ENCODE assay signal across 9 mouse cellular contexts in genomic region chr5:36835933-36836332, GRCm38 (mm10). TPM values are rescaled to one million over a fixed set of nuclear protein-coding genes. Genes with fewer than 3 reads are reported as not detected.
DNase-seq lines count a peak whose midpoint lies in the region; ATAC-seq lines count a peak whose summit lies in the region.
"Had no signal": no experiment of that assay in that cellular context is flagged by ENCODE, and none has a peak within 500 bp of the region (broad histone marks: within the 10 kb centered on the region; RNA-seq: fewer than 3 reads in every experiment).

No protein-coding gene starts in this region.

- no peak overlapping the region for H3K27ac ChIP-seq in kidney, embryonic 14.5 days (ENCODE audit: low read depth, low read length)
- no peak overlapping the region for H3K27ac ChIP-seq in embryonic facial prominence, embryonic 11.5 days (replicated peaks; ENCODE audit: low read depth, low read length)
- H3K27ac ChIP-seq in liver, embryonic 11.5 days (ENCODE audit: low read depth, low read length): no peak overlapping the region
- H3K27ac ChIP-seq in neural tube, embryonic 13.5 days (replicated peaks): no peak overlapping the region
- H3K27ac ChIP-seq: stomach, embryonic 15.5 days had no signal

- DNase-seq in kidney, adult 18-20 months: peak; percentile 57
- peak; percentile 53 to 66 for DNase-seq in adrenal gland, postnatal 4 days (ENCODE audit: low spot score in 2 of 2)
- DNase-seq in embryonic facial prominence, embryonic 11.5 days (ENCODE audit: low spot score): peak; percentile 83
- peak; percentile 82 for DNase-seq in induced T-regulatory cell, adult 2 months (ENCODE audit: low read depth)
- peak; percentile 58 for DNase-seq in liver, embryonic 11.5 days (ENCODE audit: low spot score)
- DNase-seq in testis, postnatal 10 days (ENCODE audit: low spot score): peak; percentile 89

- no peaks in the 10 kb centered on the region for H3K27me3 ChIP-seq in kidney, embryonic 14.5 days (ENCODE audit: control insufficient read depth, insufficient read depth, low read length)
- no peaks in the 10 kb centered on the region for H3K27me3 ChIP-seq in embryonic facial prominence, embryonic 11.5 days (ENCODE audit: control insufficient read depth, insufficient read depth, low read length)
- H3K27me3 ChIP-seq in liver, embryonic 11.5 days (replicated peaks; ENCODE audit: control insufficient read depth, insufficient read depth, low read length): no peaks in the 10 kb centered on the region
- H3K27me3 ChIP-seq in neural tube, embryonic 13.5 days: no peaks in the 10 kb centered on the region
- H3K27me3 ChIP-seq: stomach, embryonic 15.5 days had no signal

- no peak overlapping the region for H3K9ac ChIP-seq in kidney, embryonic 14.5 days (ENCODE audit: low read depth, low read length)
- H3K9ac ChIP-seq in embryonic facial prominence, embryonic 11.5 days (replicated peaks; ENCODE audit: low read length): no peak overlapping the region
- no peak overlapping the region for H3K9ac ChIP-seq in liver, embryonic 11.5 days (ENCODE audit: low read depth, low read length)
- no peak overlapping the region for H3K9ac ChIP-seq in neural tube, embryonic 13.5 days
- H3K9ac ChIP-seq: stomach, embryonic 15.5 days had no signal

- ATAC-seq in kidney, embryonic 14.5 days (ENCODE audit: low FRiP score, low TSS enrichment): no peak
- ATAC-seq in embryonic facial prominence, embryonic 11.5 days (replicated peaks; ENCODE audit: insufficient number of reproducible peaks, low FRiP score, low TSS enrichment, low read depth): no peak
- ATAC-seq in liver, embryonic 11.5 days (replicated peaks; ENCODE audit: low FRiP score): no peak
- 0 out of 2 replicates have a peak, but pooled peaks have one; percentile 75 for ATAC-seq in neural tube, embryonic 13.5 days (ENCODE audit: low read depth)

- no peaks in the 10 kb centered on the region for H3K9me3 ChIP-seq in kidney, embryonic 14.5 days (ENCODE audit: control insufficient read depth, low read length)
- H3K9me3 ChIP-seq in embryonic facial prominence, embryonic 11.5 days (replicated peaks; ENCODE audit: control insufficient read depth, low read length): no peaks in the 10 kb centered on the region
- H3K9me3 ChIP-seq in liver, embryonic 11.5 days (ENCODE audit: control insufficient read depth, low read length): no peaks in the 10 kb centered on the region
- H3K9me3 ChIP-seq in neural tube, embryonic 13.5 days: no peaks in the 10 kb centered on the region
- H3K9me3 ChIP-seq: stomach, embryonic 15.5 days had no signal

- no peak overlapping the region for H3K4me3 ChIP-seq in kidney, embryonic 14.5 days (ENCODE audit: low read length)
- H3K4me3 ChIP-seq in embryonic facial prominence, embryonic 11.5 days (ENCODE audit: low read depth, low read length): no peak overlapping the region
- no peak overlapping the region for H3K4me3 ChIP-seq in liver, embryonic 11.5 days (ENCODE audit: low read depth, low read length)
- no peak overlapping the region for H3K4me3 ChIP-seq in neural tube, embryonic 13.5 days
- H3K4me3 ChIP-seq: stomach, embryonic 15.5 days had no signal

- no peaks in the 10 kb centered on the region for H3K36me3 ChIP-seq in kidney, embryonic 14.5 days (ENCODE audit: control insufficient read depth, insufficient read depth, low read length)
- no peaks in the 10 kb centered on the region for H3K36me3 ChIP-seq in embryonic facial prominence, embryonic 11.5 days (replicated peaks; ENCODE audit: control insufficient read depth, insufficient read depth, low read depth, low read length)
- H3K36me3 ChIP-seq in liver, embryonic 11.5 days (ENCODE audit: control insufficient read depth, insufficient read depth, low read length): no peaks in the 10 kb centered on the region
- no peaks in the 10 kb centered on the region for H3K36me3 ChIP-seq in neural tube, embryonic 13.5 days
- H3K36me3 ChIP-seq: stomach, embryonic 15.5 days had no signal

- WGBS in kidney, embryonic 14.5 days: 3% methylated on average over 6 of the region's 6 CpGs
- 3% methylated on average over 6 of the region's 6 CpGs for WGBS in embryonic facial prominence, embryonic 11.5 days
- WGBS in liver, embryonic 11.5 days: under 1% methylated on average over 6 of the region's 6 CpGs
- WGBS in neural tube, embryonic 13.5 days: under 1% methylated on average over 6 of the region's 6 CpGs

- no peak overlapping the region for H3K4me2 ChIP-seq in kidney, embryonic 14.5 days (replicated peaks; ENCODE audit: low read depth, low read length)
- no peak overlapping the region for H3K4me2 ChIP-seq in embryonic facial prominence, embryonic 11.5 days (ENCODE audit: low read depth, low read length)
- H3K4me2 ChIP-seq in liver, embryonic 11.5 days: no peak overlapping the region
- no peak overlapping the region for H3K4me2 ChIP-seq in neural tube, embryonic 13.5 days
- H3K4me2 ChIP-seq: stomach, embryonic 15.5 days had no signal

- H3K4me1 ChIP-seq in kidney, embryonic 14.5 days (ENCODE audit: control insufficient read depth, insufficient read depth, low read length): no peaks in the 10 kb centered on the region
- no peaks in the 10 kb centered on the region for H3K4me1 ChIP-seq in embryonic facial prominence, embryonic 11.5 days (ENCODE audit: control insufficient read depth, insufficient read depth, low read length)
- no peaks in the 10 kb centered on the region; the same call in 1 of the 2 replicates for H3K4me1 ChIP-seq in liver, embryonic 11.5 days (replicated peaks; ENCODE audit: control insufficient read depth, insufficient read depth, low read length)
- H3K4me1 ChIP-seq in neural tube, embryonic 13.5 days (replicated peaks): peaks cover 4% of the 10 kb centered on the region

RNA-seq across cellular contexts. Expression of gene Man2b2, which starts 5.5 kb away (rescaled TPM):
- polyA plus RNA-seq in kidney, embryonic 14.5 days (2014; fragmentation: Nextera tagmentation; extraction: Ambion mirVana): 5.1 and 11.2 TPM in 2 replicates
- 10 to 100 TPM; 60.2 to 62.4 TPM for total RNA-seq in adrenal gland, postnatal 4 days (2021)
- polyA plus RNA-seq in embryonic facial prominence, embryonic 11.5 days (2014; fragmentation: Nextera tagmentation; extraction: Ambion mirVana): 7.7 and 9.1 TPM in 2 replicates
- 17.4 and 20.2 TPM in 2 replicates for polyA plus RNA-seq in liver, embryonic 11.5 days (2014; fragmentation: Nextera tagmentation; extraction: Ambion mirVana)
- polyA plus RNA-seq in neural tube, embryonic 13.5 days (2015; fragmentation: Nextera tagmentation; extraction: Ambion mirVana): 11.9 and 12.9 TPM in 2 replicates

RNA-seq across cellular contexts. Expression of gene Ppp2r2c, which starts 32.4 kb away (rescaled TPM):
- not detected in 2 replicates for polyA plus RNA-seq in kidney, embryonic 14.5 days (2014; fragmentation: Nextera tagmentation; extraction: Ambion mirVana)
- 10 to 100 TPM; 12.8 to 12.9 TPM for total RNA-seq in adrenal gland, postnatal 4 days (2021)
- 1.2 and 1.4 TPM in 2 replicates for polyA plus RNA-seq in embryonic facial prominence, embryonic 11.5 days (2014; fragmentation: Nextera tagmentation; extraction: Ambion mirVana)
- polyA plus RNA-seq in liver, embryonic 11.5 days (2014; fragmentation: Nextera tagmentation; extraction: Ambion mirVana): 0.30 and 0.33 TPM in 2 replicates
- polyA plus RNA-seq in neural tube, embryonic 13.5 days (2015; fragmentation: Nextera tagmentation; extraction: Ambion mirVana): 43.1 and 44.8 TPM in 2 replicates

RNA-seq across cellular contexts. Expression of gene Mrfap1, which starts 39.4 kb away (rescaled TPM):
- polyA plus RNA-seq in kidney, embryonic 14.5 days (2014; fragmentation: Nextera tagmentation; extraction: Ambion mirVana): 639 and 714 TPM in 2 replicates
- total RNA-seq in adrenal gland, postnatal 4 days (2021): 100 to 1,000 TPM; 495 to 515 TPM
- polyA plus RNA-seq in embryonic facial prominence, embryonic 11.5 days (2014; fragmentation: Nextera tagmentation; extraction: Ambion mirVana): 768 and 796 TPM in 2 replicates
- 366 and 368 TPM in 2 replicates for polyA plus RNA-seq in liver, embryonic 11.5 days (2014; fragmentation: Nextera tagmentation; extraction: Ambion mirVana)
- 323 and 340 TPM in 2 replicates for polyA plus RNA-seq in neural tube, embryonic 13.5 days (2015; fragmentation: Nextera tagmentation; extraction: Ambion mirVana)

Comparison
In these comparisons a context has a peak if more than half of its experiments do, and no peak if none do; other contexts are left out.
1. RNA of gene Ppp2r2c, which starts 32.4 kb away (polyA plus RNA-seq): 43.1 to 44.8 TPM in neural tube, embryonic 13.5 days; 1.2 to 1.4 TPM in embryonic facial prominence, embryonic 11.5 days, 0.30 to 0.33 TPM in liver, embryonic 11.5 days and not detected in kidney, embryonic 14.5 days; every median in the first group is over 10 times any median in the second.
2. Peak in every context shown above with its lines, with median percentiles within 50 percentile points of each other: DNase-seq.